Mouse (Mus musculus): ENCODE measurements around the gene Cse1l.

Cse1l gene

DNA sequence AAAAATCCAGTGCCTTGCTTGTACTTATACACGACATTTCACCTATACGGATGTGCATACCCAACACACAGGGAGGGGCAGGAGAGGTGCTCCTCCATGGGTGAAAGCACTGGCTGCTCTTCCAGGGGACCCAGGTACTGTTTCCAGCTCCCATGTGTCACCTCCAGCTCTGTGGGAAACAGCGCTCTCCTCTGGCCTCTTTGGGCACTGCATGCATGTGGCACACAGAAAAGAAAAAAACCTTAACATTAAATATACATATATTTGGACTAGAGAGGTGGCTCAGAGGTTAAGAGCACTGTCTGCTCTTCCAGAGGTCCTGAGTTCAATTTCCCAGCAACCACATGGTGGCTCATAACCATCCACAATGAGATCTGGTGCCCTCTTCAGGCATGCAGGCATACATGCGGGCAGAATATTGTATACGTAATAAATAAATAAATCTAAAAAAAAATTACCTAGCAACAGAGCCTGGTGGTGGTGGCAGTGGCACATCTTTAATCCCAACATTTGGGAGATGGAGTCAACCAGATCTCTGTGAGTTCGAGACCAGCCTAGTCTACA, 2.0 kb upstream of the Cse1l start:
- no peak for DNase-seq

DNA sequence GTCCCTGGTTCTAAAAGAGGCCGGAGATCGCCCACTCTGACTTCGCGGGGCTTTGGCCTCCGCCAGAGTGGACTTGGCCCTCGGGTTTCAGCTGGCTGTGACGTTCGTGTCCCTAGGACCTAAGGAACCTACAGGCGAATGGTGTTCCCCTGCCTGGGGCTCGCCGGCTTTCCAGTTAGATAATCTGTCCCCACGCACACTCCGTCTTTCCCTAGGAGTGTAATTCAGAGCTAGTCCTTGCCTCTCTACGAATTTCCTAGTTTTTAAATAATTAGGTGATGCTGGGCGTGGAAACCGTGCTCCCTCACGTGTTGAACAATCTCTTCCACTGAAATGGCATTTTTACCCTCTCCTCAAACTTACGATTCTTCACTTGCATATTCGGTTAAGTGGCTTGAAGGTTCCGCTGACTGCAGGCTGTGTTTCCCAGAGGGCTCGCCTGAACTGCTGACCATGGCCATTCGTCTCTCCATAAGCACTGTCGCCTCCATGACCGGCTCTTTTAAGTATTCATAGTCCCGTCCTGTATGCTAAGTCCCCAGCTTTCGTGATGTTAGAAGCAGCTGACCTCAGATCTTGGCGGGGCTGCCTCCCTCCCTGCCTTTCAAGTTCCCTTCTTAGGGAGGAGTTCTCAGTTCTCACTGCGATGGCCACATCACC, 813 bp downstream of the Cse1l start:
- DNase-seq = peak; percentile 14 to 29

DNA sequence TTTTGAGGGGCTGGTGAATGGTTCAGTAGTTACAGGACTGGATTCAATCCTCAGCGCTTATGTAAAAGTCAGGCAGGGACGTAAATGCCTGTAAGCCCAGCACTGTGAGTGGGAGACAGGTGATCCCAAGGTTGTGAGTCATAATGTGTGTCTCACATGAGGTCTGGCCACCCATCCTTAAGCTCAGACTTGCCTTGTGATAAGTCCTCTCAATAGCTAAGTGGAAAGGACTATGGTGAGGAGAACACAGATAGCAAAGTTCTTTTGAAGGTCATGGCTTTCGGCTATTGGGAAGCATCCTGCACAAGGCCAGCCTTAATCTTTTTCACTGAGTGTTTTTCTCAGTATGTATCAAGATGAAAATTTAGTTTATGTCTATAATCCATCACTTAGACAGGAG, 3.9 kb downstream of the Cse1l start:
- no peak for DNase-seq

DNA sequence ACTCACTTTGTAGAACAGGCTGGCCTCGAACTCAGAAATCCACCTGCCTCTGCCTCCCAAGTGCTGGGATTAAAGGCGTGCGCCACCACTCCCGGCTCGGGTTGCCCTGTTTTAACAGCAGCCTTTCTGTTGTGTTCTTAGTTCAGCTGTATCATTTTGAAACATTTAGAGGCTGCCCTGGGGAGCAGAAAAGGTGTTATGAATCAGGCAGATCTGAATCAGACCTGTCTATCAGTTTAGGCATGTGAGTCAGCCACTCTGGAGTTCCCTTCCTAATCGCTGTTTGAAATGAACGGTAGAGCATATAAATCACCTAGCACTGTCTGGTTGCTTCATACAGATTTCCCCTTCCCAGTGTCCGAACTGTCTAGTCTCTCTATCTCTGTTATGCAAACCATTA, 4.7 kb downstream of the Cse1l start:
- no peak for DNase-seq

DNA sequence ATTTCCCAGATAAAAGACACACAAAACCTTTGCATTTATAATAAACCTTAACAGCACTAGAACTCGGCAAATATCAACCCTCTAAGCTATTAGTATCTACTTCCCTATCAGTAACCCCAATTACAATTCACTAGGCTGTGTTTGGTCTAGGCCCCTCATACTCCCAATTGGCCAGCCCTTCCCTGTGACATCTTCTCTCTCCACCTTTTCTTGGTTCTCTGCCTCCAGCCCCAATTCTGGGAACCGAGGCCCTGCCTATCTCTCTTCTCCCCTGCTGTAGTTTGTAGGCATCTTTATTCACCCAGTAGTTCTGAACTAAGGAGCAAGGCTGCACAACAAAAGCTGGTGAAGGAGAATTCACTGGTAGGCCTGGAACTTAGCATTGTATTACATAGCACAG, 18.1 kb downstream of the Cse1l start:
- no peak for DNase-seq

DNA sequence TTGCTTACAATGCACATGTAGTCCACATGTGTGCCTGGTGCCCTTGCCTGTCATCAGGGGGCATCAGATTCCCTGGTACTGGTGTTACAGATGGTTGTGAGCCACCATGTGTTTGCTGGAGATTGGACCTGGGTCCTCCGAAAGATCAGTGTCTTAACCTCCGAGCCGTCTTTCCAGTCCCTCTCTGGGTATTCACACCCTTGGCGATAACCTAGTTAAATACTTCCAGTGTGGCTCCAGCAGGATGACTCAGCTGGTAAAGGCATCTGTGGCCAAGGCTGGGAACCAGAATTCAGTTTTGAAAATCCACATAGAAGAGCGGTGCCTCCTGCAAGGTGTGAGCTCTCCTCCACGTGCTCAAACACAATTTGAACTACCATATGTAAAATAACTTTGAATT, 28.1 kb downstream of the Cse1l start:
- no peak for DNase-seq

DNA sequence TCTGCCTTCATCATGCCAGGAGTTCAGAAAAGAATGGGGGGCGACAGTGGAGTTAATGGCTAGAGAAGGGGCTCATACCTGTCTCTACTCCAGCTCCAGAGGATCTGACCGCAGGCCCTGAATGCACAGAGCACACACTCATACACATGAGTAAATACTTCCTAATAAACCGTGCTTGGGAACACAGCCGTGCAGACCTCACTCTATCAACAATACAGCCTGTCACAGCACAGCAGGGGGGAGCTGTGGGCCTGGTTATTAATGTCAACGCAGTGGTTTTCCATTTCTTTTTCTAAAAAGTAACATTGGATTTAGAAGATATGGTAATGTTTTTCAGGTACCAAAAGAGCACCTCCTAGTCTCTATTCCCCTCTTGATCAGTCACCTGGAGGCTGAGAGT, 28.6 kb downstream of the Cse1l start:
- DNase-seq = no peak

DNA sequence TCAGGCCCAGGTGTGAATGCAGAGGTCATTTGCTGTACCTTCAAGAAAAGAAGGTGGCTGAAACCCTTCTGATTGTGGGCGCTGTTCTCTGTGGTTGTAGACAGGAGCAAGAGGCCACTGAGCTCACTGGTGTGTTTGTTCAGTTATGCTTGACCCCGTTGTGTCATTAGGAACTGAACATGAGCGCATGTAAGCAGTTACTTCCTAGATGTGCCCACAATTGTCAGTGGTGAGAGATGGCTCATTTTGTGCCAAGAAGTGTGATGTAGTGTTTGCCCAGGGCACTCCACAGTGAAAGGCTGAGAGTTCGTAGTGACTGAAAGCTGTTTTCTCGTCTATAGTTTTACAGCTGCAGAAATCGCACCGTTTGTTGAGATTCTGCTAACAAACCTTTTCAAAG, 29.7 kb downstream of the Cse1l start:
- no peak for DNase-seq

DNA sequence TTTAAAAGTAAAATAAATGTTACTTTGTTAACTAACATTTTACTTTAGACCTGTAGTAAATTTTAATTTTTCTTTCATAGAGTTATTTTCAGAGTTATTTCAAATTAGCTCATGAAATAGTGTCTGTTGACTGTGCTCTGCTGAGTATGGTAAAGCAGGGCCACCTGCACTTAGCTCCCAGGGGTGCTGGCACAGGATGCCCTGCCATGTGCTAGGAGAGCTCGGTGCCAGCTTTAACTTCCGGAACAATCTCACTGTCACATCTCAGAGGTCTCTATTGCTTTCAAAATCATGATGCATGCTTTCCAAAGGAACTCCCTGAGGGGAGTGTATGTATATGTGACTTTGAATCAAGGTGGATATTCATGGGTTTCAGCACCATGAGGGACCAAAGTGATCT, 30.3 kb downstream of the Cse1l start:
- no peak for DNase-seq

DNA sequence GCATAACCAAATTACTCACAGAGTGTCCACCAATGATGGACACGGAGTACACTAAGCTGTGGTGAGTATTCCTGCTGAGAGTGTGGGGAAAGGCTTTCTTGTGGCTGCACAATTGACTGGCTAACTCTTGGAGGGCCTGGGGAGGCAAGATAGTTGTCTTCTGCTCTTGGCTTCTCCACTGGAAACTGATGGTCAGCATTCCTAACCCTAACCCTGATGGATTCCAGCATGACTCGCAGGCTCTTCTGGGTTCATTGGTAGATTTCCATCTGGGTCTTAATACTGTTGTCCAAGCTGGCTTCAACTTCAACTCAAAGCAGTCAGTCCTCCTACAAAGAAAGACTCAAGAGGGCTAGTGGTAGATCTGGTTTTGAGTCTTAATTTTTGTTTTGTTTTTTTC, 37.3 kb downstream of the Cse1l start:
- no peak for DNase-seq

DNA sequence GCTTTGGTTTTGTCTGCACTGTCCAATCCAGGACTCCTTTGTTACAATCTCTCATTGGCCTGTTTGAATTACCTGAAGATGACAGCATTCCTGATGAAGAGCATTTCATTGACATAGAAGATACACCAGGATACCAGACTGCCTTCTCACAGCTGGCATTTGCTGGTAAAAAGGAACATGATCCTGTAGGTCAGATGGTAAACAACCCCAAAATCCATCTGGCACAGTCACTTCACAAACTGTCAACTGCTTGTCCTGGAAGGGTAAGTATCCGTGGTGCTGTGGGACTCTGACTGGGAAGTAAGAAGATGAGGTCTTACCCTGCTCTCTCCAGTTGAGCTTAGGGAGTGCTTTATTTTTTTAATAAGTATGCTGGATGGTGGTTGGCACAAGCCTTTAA, 38.5 kb downstream of the Cse1l start:
- no peak for DNase-seq

DNA sequence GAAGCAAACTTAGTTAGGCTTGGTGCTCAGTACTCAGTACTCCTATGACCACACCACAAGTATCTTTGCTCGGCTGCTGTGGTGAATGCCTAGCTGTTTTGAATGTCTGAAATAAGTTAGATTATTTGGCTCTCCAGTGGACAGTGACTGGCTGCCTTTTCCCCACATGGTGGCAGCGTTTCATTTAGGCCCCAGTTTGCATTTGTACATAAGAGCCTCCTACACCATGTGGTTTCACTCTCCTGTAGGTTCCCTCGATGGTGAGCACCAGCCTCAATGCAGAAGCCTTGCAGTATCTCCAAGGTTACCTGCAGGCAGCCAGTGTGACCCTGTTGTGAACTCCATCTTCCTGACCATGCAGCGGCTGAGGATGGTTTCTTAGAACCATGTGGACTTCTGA, 39.6 kb downstream of the Cse1l start:
- DNase-seq = peak; percentile 31 to 47

DNA sequence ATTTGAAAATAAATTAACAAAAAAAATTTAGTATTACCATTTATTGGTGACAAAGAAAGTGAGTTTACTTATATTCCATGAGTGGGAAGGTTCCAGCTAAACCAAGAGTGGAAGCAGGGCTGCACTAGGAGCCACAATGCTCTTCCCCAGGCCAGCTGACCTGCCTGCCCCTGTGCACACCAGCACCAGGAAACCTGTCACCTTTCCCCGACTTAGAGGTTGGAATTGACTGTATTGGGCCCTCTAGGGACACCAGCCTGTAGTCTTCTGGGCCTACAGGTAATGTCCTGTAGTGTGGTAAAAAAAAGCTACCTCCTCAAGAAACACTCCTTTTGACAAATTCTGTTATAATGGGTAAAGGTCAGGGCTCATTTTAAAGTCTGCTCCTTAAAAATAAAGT, 42.4 kb downstream of the Cse1l start:
- DNase-seq = no peak

DNA sequence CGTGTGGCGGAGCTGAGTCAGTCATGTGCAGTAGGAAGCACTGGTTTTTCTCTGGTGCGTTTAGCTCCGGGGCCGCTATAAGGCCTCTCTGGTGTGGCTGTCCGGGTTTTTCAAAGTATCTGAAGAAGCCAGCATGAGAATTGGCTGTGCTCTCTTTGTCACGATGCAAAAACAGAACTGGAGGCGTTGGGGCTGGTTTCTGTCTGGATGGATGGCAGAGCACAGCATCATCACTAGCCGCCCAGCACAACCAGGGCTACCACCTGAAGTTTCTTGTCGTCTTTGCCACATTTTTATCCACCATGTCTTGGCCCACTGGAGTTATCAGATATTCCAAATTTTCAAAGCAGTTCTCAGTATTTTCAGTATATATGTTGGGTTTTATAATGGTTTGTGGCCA, 43.1 kb downstream of the Cse1l start:
- no peak for DNase-seq

DNA sequence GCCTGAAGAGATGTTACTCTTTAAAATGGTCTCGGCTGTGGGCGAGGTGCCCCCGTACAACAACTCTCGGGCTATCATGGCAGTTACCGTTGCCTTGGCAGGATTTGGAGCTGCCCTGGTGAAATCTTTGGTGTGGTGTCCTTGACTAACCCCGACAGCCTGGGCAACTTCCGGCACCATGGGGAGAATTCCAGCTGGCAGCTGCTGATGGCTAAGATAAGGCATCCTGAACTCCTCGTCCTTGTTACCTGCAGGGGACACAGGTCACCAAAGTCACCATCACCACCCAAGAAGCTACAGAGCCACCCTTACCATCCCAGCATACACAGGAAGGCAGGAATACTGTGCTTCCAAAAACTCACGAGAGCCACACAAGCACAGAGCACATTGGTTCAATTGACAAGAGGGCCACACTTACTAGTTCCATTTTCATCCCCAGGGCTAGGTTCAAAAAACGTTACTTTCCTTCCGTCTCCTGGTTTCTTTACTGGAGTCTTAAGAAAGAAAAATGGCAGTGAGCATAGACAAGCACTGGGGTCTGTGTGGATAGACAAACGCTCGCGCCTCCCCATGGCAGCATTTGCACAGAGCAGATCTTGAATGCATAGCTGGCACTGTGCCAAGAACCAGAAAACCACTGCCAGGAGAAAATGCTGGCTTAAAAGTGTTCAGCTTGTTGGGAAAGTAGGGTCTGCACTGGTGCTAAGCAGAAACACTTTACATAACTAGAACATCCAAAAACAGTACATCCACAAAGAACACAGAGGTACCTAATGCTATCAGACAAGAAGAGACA, 45.2 kb downstream of the Cse1l start:
- peak; percentile 37 to 51 for DNase-seq

DNA sequence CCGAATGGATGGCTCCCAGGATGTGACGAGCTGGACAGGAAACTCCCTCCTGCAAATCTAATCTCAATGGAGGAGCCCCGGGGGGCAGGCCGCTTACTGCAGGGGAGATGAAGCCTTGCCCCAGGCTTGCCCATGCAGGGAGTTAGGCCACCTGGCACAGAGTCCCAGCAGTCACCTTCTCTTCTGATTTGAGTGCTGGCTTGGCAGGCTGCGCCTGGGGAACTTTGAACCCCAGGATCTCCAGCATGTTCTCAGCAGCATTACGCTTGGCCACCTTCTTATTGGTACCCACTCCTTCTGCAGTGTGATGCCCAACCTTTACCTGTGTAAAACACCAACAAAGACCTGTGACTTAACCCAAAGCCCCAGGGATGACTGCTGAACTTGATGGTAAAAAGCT, 46.3 kb downstream of the Cse1l start:
- DNase-seq = no peak

DNA sequence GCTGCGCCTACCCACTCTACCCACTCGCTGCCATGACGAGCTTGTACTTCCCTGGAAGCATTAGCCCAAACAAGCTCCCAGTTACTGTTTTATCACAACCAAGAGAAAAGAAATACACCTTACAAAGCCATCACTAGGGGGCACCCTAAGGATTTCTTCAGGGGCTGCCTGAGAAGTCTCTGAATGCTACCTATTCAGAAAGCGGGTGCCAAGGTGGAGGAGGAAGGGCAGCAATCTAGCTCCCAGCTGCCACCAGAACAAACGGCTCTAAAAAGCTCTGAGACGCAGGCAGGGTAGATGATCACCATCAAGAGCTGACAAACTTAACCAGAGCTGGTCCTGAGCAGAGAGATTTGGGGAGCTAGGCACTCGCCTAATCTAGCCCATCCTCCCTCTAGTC, 51.0 kb downstream of the Cse1l start:
- peak; percentile 44 to 61 for DNase-seq

DNA sequence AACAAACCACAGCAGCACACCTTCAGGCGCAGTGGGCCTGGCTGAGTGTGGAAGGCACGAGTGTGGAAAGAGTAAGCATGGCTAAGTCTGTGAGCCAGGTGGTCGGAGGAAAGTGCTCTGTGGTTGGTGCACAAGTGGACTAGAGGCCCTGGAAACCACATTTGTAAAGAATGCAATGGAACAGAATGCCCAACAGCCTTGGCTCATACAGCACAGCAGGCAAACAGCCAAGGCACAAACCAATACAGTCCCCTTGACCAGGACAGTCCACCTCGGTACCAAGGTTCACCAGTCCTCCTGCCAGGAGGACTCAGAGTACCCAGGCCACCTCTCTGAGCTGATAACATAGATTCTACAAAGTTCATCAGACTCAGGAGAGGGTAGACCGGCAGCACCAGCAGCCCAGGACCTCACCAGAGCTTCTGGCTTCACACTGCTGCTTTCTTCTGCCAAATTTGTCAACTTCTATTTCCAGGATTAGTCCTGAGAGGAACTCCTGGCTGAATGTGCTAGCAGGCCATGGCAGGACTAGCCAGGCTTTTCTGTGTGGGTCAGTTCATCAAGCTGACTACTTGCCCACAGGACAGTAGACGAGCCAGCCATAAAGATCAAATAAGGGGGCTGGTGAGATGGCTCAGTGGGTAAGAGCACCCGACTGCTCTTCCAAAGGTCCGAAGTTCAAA, 54.9 kb downstream of the Cse1l start:
- no peak for DNase-seq

DNA sequence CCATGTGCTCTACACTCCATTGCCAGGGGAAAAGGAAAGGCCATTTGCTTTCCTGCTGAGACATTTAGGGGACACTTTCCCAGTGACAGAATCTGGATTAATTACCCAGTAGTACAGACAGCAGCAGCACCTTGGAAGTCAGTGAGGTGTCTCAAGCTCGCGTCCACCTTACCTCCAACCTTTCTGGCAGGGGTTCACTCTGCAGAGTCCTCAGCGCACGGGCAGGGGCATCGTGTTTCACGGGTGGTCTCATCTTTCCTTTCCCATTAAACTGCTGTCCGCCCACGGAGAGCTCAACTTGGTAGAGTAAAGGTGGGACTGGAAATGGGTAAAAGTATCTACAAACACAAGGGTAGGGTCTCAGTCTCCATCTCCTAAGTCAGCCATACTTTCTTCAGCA, 57.4 kb downstream of the Cse1l start:
- DNase-seq = no peak

DNA sequence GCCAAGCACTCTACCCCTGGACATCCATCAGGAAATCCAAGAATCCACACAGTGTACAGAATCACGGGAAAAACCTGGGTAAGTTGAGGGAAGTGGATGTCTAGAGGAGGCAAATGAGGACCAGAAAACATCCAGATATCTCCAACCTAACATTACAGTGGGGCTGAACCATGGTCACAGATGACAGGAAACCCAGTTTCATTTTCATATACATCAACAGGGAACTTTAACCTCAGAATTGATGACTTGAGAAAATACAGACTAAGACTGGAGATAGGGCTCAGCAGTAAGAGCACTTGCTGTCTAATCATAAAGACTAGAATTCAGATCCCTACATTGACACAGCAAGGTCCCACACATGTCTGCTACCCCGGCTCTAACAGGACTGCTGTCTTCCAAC, 58.9 kb downstream of the Cse1l start:
- DNase-seq = no peak

DNA sequence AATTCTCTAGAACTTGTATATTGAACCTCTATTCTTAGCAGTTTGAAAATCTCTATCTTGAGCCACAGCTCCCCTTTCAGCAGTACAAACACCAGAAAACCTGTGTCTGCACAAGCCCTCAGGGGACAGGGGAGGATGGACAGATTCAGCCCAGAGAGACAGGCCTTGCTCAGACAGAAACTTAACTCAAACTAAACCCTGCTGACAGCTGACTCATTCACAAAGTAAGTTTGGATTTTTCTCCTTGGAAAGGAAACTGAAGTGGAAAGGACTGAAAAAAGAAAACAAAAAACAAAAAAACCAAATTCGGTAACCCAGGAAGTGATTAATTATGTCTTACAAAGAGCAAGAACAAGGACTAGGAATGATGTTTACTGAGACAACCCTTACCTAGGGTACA, 67.3 kb downstream of the Cse1l start:
- no peak for DNase-seq

DNA sequence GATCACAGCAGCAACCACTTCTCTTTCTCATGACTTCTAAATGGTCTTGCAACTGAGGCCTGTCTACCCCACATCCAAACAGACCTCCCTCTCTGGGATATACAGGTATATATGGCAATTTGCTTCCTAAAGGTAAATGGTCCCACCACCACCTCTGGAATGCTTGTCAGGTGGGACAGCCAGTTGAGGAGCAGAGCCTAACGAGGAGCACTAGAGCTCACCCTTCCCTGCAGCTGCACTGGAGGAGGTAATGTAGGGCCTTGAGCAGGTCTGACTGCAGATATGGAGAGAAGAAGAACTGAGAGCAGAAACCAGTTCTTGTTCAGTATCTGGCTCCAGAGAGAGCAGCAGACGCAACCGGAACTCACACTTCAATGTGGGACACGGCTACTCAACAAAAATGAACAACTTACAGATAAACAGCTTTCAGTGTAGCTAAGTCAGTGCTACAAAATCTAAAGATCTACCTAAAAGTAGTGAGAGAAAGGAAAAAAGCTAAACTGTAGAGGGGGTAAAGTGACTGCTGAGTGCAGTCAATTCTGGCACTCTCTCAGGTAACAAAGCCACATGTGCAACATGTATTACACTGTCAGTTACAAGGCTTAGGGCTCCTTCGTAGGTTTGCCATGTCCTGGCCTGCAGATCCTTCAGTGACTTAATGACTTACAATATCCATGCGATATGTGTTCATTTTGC, 68.5 kb downstream of the Cse1l start:
- no peak for DNase-seq

DNA sequence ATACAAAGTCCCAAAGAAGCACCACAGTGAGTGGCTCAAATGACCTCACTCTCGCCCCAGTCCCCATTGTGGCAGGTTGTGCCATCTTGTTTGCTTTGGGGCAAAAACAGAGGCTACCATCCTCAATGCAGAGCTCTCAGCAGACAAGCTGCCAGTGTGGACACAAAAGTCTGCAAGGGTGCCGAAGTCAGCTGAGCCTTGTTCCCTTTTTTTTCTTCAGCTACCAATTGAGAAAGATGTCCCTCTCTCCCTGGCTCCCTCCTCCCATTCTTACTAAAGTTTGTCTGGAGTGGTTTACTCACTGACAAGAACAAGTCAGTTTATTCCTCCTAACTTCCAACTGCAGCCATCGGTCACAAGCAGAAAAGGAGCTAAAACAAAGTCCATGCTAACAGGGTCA, 70.5 kb downstream of the Cse1l start:
- no peak for DNase-seq
